Mouse (Mus musculus) MEL (cell line): Measurements from ENCODE around the gene Cnih2. TPM values are rescaled to one million over a fixed set of nuclear protein-coding genes. Genes with fewer than 3 reads are reported as not detected.
A peak's percentile ranks its signal among the peaks of the same experiment; 100 is the strongest.

Source experiments
- DNase-seq: peaks from one replicate; pipeline ENCODE4 v3.0.0; 2011; ENCODE audit warnings: low read depth, low spot score
- H3K27ac ChIP-seq: 2 replicates; pipeline ENCODE4 v1.5.1; 2012; ENCODE audit warnings: low read depth, mild to moderate bottlenecking, control low read depth, low read length, moderate library complexity; ENCODE audit not compliant: control insufficient read depth
- H3K27me3 ChIP-seq, 2 experiments: fragments of 150-350 bp in 1 of 2; sonication (generic) in 1 of 2; 2 replicates each; pipeline ENCODE4 v1.6.1; 2012; ENCODE audit warnings: low read length in 2 of 2, mild to moderate bottlenecking in 2 of 2, improper control_type of control experiment in 1 of 2, moderate library complexity in 1 of 2; ENCODE audit not compliant: insufficient read depth in 2 of 2, control insufficient read depth in 1 of 2
- H3K36me3 ChIP-seq, 2 experiments: 2 replicates each; pipeline ENCODE4 v1.6.1; 2012 to 2014; ENCODE audit warnings: low read length in 2 of 2, improper control_type of control experiment in 1 of 2, inconsistent platforms in 1 of 2, mild to moderate bottlenecking in 1 of 2; ENCODE audit not compliant: insufficient read depth in 2 of 2, control insufficient read depth in 1 of 2
- H3K4me1 ChIP-seq, 2 experiments: fragments of 150-350 bp in 1 of 2; sonication (generic) in 1 of 2; 2 replicates each; pipeline ENCODE4 v1.6.1; 2012; ENCODE audit warnings: low read length in 2 of 2, improper control_type of control experiment in 1 of 2, mild to moderate bottlenecking in 1 of 2; ENCODE audit not compliant: insufficient read depth in 2 of 2, control insufficient read depth in 1 of 2
- H3K4me3 ChIP-seq, 2 experiments: fragments of 150-350 bp in 1 of 2; sonication (generic) in 1 of 2; 2 replicates each; pipeline ENCODE4 v1.5.1; 2012; ENCODE audit warnings: low read depth in 2 of 2, low read length in 2 of 2, mild to moderate bottlenecking in 2 of 2, moderate library complexity in 2 of 2, control low read depth in 1 of 2, improper control_type of control experiment in 1 of 2; ENCODE audit not compliant: control insufficient read depth in 1 of 2, insufficient read depth in 1 of 2
- H3K79me2 ChIP-seq: 2 replicates; pipeline ENCODE4 v1.6.1; 2012; ENCODE audit warnings: mild to moderate bottlenecking, low read length, moderate library complexity; ENCODE audit not compliant: control insufficient read depth, poor library complexity, insufficient read depth
- H3K9ac ChIP-seq: 2 replicates; pipeline ENCODE4 v1.6.1; 2012; ENCODE audit warnings: low read depth, mild to moderate bottlenecking, control low read depth, low read length, moderate library complexity; ENCODE audit not compliant: control insufficient read depth, poor library complexity, severe bottlenecking
- H3K9me3 ChIP-seq: fragments of 150-350 bp; sonication (generic); replicated peaks from 2 replicates; pipeline ENCODE4 v1.6.1; 2012; ENCODE audit warnings: mild to moderate bottlenecking, low read length, improper control_type of control experiment, moderate library complexity; ENCODE audit not compliant: insufficient read depth
- CHD2 ChIP-seq: IDR thresholded peaks from 2 replicates; pipeline ENCODE4 v1.6.1; 2011; ENCODE audit warnings: low read length, improper control_type of control experiment
- CTCF ChIP-seq, 3 experiments: IDR thresholded peaks in 2 of 3; conservative IDR thresholded peaks in 1 of 3; 2 replicates each; pipeline ENCODE4 v1.5.1; 2011 to 2012; ENCODE audit warnings: low read length in 3 of 3, low read depth in 2 of 3, mild to moderate bottlenecking in 2 of 3, improper control_type of control experiment in 1 of 3, inconsistent platforms in 1 of 3, mixed read lengths in 1 of 3, moderate library complexity in 1 of 3; ENCODE audit not compliant: control insufficient read depth in 1 of 3, insufficient read depth in 1 of 3, poor library complexity in 1 of 3, severe bottlenecking in 1 of 3
- E2F4 ChIP-seq: IDR thresholded peaks from 2 replicates; pipeline ENCODE4 v1.6.1; 2011; ENCODE audit warnings: low read depth, low read length, improper control_type of control experiment, borderline replicate concordance
- ELF1 ChIP-seq: IDR thresholded peaks from 2 replicates; pipeline ENCODE4 v1.6.1; 2014; ENCODE audit warnings: low read depth, mild to moderate bottlenecking, inconsistent platforms, low read length, improper control_type of control experiment, moderate library complexity
- EP300 ChIP-seq, 2 experiments: IDR thresholded peaks; 2 replicates each; pipeline ENCODE4 v1.6.1; 2011; ENCODE audit warnings: improper control_type of control experiment in 2 of 2, low read length in 2 of 2, low read depth in 1 of 2, mild to moderate bottlenecking in 1 of 2
- GATA1 ChIP-seq: IDR thresholded peaks from 2 replicates; pipeline ENCODE4 v1.6.1; 2011; ENCODE audit warnings: low read depth, low read length, improper control_type of control experiment
- HCFC1 ChIP-seq: IDR thresholded peaks from 2 replicates; pipeline ENCODE4 v1.6.1; 2012; ENCODE audit warnings: low read depth, mild to moderate bottlenecking, inconsistent platforms, low read length, improper control_type of control experiment, moderate library complexity
- MAFK ChIP-seq: IDR thresholded peaks from 2 replicates; pipeline ENCODE4 v1.6.1; 2011; ENCODE audit warnings: low read depth, mild to moderate bottlenecking, low read length, improper control_type of control experiment, borderline replicate concordance
- MAZ ChIP-seq: IDR thresholded peaks from 2 replicates; pipeline ENCODE4 v1.6.1; 2012; ENCODE audit warnings: low read depth, mild to moderate bottlenecking, inconsistent platforms, low read length, improper control_type of control experiment
- MEF2A ChIP-seq: IDR thresholded peaks from 2 replicates; pipeline ENCODE4 v1.6.1; 2014; ENCODE audit warnings: low read depth, mild to moderate bottlenecking, inconsistent platforms, low read length, improper control_type of control experiment; ENCODE audit not compliant: poor library complexity, insufficient replicate concordance, severe bottlenecking; ENCODE audit errors: extremely low read depth
- MXI1 ChIP-seq: IDR thresholded peaks from 2 replicates; pipeline ENCODE4 v1.6.1; 2011; ENCODE audit warnings: mild to moderate bottlenecking, low read depth, low read length, improper control_type of control experiment
- MYB ChIP-seq: IDR thresholded peaks from 2 replicates; pipeline ENCODE4 v1.6.1; 2011; ENCODE audit warnings: mild to moderate bottlenecking, low read depth, low read length, improper control_type of control experiment
- MYC ChIP-seq: IDR thresholded peaks from 2 replicates; pipeline ENCODE4 v1.6.1; 2011; ENCODE audit warnings: low read depth, mild to moderate bottlenecking, low read length, improper control_type of control experiment, moderate library complexity
- NRF1 ChIP-seq: IDR thresholded peaks from 2 replicates; pipeline ENCODE4 v1.6.1; 2014; ENCODE audit warnings: low read depth, mild to moderate bottlenecking, inconsistent platforms, low read length, improper control_type of control experiment, moderate library complexity; ENCODE audit not compliant: poor library complexity, insufficient read depth, severe bottlenecking
- POLR2A ChIP-seq, 2 experiments: IDR thresholded peaks; 2 replicates each; pipeline ENCODE4 v1.6.1; 2011 to 2012; ENCODE audit warnings: low read length in 2 of 2, mild to moderate bottlenecking in 2 of 2, control low read depth in 1 of 2, improper control_type of control experiment in 1 of 2, low read depth in 1 of 2, moderate library complexity in 1 of 2; ENCODE audit not compliant: control insufficient read depth in 1 of 2, insufficient read depth in 1 of 2, poor library complexity in 1 of 2
- POLR2AphosphoS2 ChIP-seq: IDR thresholded peaks from 2 replicates; pipeline ENCODE4 v1.6.1; 2011; ENCODE audit warnings: low read length, improper control_type of control experiment
- POLR2AphosphoS5 ChIP-seq: IDR thresholded peaks from 2 replicates; pipeline ENCODE4 v1.6.1; 2012; ENCODE audit warnings: low read depth, borderline replicate concordance, mild to moderate bottlenecking, inconsistent platforms, low read length, moderate library complexity, mixed read lengths
- RAD21 ChIP-seq: IDR thresholded peaks from 2 replicates; pipeline ENCODE4 v1.6.1; 2011; ENCODE audit warnings: mild to moderate bottlenecking, low read depth, low read length, improper control_type of control experiment
- SIN3A ChIP-seq: IDR thresholded peaks from 2 replicates; pipeline ENCODE4 v1.6.1; 2012; ENCODE audit warnings: low read length, improper control_type of control experiment, inconsistent platforms
- SMC3 ChIP-seq: IDR thresholded peaks from 2 replicates; pipeline ENCODE4 v1.6.1; 2011; ENCODE audit warnings: low read depth, low read length, improper control_type of control experiment
- TAL1 ChIP-seq: IDR thresholded peaks from 2 replicates; pipeline ENCODE4 v1.6.1; 2012; ENCODE audit warnings: mild to moderate bottlenecking, inconsistent platforms, low read length, moderate library complexity, mixed read lengths
- TBP ChIP-seq: IDR thresholded peaks from 2 replicates; pipeline ENCODE4 v1.8.0; 2011; ENCODE audit warnings: low read depth, low read length, improper control_type of control experiment
- TCF12 ChIP-seq: IDR thresholded peaks from 2 replicates; pipeline ENCODE4 v1.6.1; 2014; ENCODE audit warnings: low read depth, mild to moderate bottlenecking, inconsistent platforms, low read length, improper control_type of control experiment, moderate library complexity
- UBTF ChIP-seq: IDR thresholded peaks from 2 replicates; pipeline ENCODE4 v1.6.1; 2012; ENCODE audit warnings: low read depth, mild to moderate bottlenecking, inconsistent platforms, low read length, improper control_type of control experiment, moderate library complexity, borderline replicate concordance; ENCODE audit not compliant: insufficient read depth
- ZNF384 ChIP-seq: IDR thresholded peaks from 2 replicates; pipeline ENCODE4 v1.6.1; 2012; ENCODE audit warnings: low read depth, mild to moderate bottlenecking, inconsistent platforms, low read length, improper control_type of control experiment
- polyA plus RNA-seq, 2 experiments: library from polyadenylated mRNA; stranded (reverse) in 1 of 2; unstranded in 1 of 2; fragments of >175 nt in 1 of 2; fragments of >200 nt in 1 of 2; gene quantifications; 2 replicates each; pipeline versions ENCODE4 v1.2.1 to v1.2.4; 2012; ENCODE audit warnings: low replicate concordance in 2 of 2, low read depth in 1 of 2; ENCODE audit not compliant: insufficient read length in 2 of 2, insufficient read depth in 1 of 2, missing spikeins in 1 of 2
- total RNA-seq: library from RNA; depleted of rRNA; stranded (reverse); fragments of 300-350 nt; gene quantifications from 2 replicates; pipeline ENCODE4 v1.2.3, GENCODE M21; 2012

Cnih2 gene
- total and polyA plus RNA-seq, 3 experiments = 1.0 to 2.7 TPM; not detected in 1

DNA sequence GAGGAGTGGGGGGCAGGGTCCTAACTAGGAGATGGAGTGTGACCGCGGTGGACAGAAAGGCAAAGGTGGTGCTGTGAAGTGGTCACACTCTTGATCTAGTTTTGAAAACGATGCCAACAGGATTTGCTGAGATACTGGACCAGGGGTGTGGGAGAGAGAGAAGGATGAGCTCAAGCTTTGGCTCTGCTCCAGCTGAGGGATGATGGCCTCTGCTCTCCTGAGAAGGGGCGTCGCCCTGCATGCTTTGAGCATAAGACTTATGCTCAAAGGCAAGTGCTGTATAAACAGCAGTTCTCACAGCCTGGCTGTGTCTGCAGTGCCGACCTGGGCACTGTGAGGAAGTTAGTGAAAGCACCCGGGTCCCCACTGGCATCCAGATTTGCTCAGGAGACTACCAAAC is 33.2 kb downstream of the Cnih2 start:
- no peak overlapping the region for H3K4me3 ChIP-seq
- H3K9ac ChIP-seq = no peak overlapping the region
- H3K79me2 ChIP-seq = no peaks in the 10 kb centered on the region; the same call in 1 of the 2 replicates
- H3K36me3 ChIP-seq = peaks cover 0 to 10% of the 10 kb centered on the region in 2 experiments; a peak in 1 of 4 replicates
- H3K9me3 ChIP-seq = no peaks in the 10 kb centered on the region
- H3K27me3 ChIP-seq = no peaks in the 10 kb centered on the region
- peak; percentile 66 for DNase-seq
- no peak overlapping the region for H3K27ac ChIP-seq
- H3K4me1 ChIP-seq = peaks cover 0 to 31% of the 10 kb centered on the region in 2 experiments; a peak in 3 of 4 replicates
- TF ChIP-seq MEF2A (no peak), MAZ (no peak), SIN3A (no peak), ZNF384 (no peak), CTCF (IDR thresholded peaks at IDR 0.05 in 2 of 3, conservative IDR thresholded peaks at IDR 0.05 in 1 of 3; ENCODE audit: control insufficient read depth in 1 of 3, insufficient read depth in 1 of 3, low read depth in 2 of 3, low read length in 3 of 3, poor library complexity in 1 of 3, severe bottlenecking in 1 of 3) (no peak), EP300 (IDR thresholded peaks at IDR 0.05; ENCODE audit: low read depth in 1 of 2, low read length in 2 of 2) (no peak), MYB (no peak), CHD2 (no peak), E2F4 (no peak), MAFK (no peak), TCF12 (no peak), TBP (no peak)

DNA sequence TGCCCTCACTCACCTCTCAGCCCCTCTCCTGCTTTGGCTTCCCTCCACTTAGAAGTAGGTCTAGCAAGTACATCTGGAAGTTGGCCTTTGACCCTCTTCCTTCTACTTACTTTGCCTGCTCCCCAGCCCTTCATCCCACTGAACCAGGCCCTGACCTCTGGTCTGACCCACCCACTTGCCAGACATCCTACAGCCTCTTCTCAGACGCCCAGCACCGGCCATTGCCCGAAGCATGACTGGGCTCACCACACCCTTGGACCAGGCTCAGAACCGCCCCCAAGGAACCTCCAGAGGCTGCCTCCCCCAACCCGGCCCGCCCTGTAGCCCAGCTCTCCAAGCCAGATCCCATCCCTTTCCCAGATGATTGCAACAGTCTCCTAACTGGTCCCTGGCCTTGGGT is 35.9 kb downstream of the Cnih2 start:
- peaks cover 0 to 37% of the 10 kb centered on the region in 2 experiments; a peak in 3 of 4 replicates for H3K4me1 ChIP-seq

DNA sequence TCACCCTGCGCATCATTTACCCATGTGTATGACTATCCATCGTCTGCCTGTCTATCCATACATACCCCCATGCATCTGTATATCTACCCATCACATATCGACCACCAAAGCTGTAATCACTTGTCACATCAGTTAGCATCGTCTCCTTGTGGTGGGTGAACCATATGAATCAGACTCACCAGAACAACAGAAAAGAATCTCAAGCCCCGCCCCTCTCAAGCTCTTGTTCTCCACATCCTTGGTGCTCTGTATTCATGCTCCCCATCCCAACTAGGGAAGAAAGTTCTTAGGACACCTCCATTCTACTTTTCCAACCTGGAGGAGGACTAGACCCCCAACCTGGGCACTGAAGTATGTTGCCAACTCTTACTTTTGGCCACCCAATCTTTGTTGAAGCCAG is 36.3 kb downstream of the Cnih2 start:
- no peak for DNase-seq
- peaks cover 0 to 15% of the 10 kb centered on the region in 2 experiments; a peak in 1 of 4 replicates for H3K36me3 ChIP-seq
- TF ChIP-seq ZNF384 (no peak), MYB (no peak), UBTF (no peak), TBP (no peak), HCFC1 (no peak), POLR2AphosphoS2 (no peak), SMC3 (no peak), MXI1 (no peak), MYC (no peak), GATA1 (no peak), ELF1 (no peak), MEF2A (no peak), NRF1 (no peak), RAD21 (no peak), MAFK (no peak), TAL1 (no peak), POLR2A (IDR thresholded peaks at IDR 0.05; ENCODE audit: control insufficient read depth in 1 of 2, insufficient read depth in 1 of 2, low read depth in 1 of 2, low read length in 2 of 2, poor library complexity in 1 of 2) (no peak)
- TF ChIP-seq, all 39 proteins: peak for 0
- H3K4me3 ChIP-seq = no peak overlapping the region
- H3K79me2 ChIP-seq = no peaks in the 10 kb centered on the region
- H3K4me1 ChIP-seq = peaks cover 0 to 37% of the 10 kb centered on the region in 2 experiments; a peak in 3 of 4 replicates
- no peak overlapping the region for H3K9ac ChIP-seq
- no peaks in the 10 kb centered on the region for H3K9me3 ChIP-seq
- no peak overlapping the region for H3K27ac ChIP-seq
- H3K27me3 ChIP-seq = no peaks in the 10 kb centered on the region

More for the DNA sequence above, 35.9 kb downstream of the Cnih2 start:
- H3K27ac ChIP-seq = no peak overlapping the region
- no peaks in the 10 kb centered on the region for H3K9me3 ChIP-seq
- no peaks in the 10 kb centered on the region for H3K79me2 ChIP-seq
- peaks cover 0 to 15% of the 10 kb centered on the region in 2 experiments; a peak in 1 of 4 replicates for H3K36me3 ChIP-seq
- no peak overlapping the region for H3K9ac ChIP-seq
- H3K4me3 ChIP-seq = no peak overlapping the region
- TF ChIP-seq MAFK = no peak
- TF ChIP-seq POLR2AphosphoS5 = no peak
- TF ChIP-seq EP300 (IDR thresholded peaks at IDR 0.05; ENCODE audit: low read depth in 1 of 2, low read length in 2 of 2) = no peak
- TF ChIP-seq, all 39 proteins: peak for 0
- no peak for DNase-seq
- no peaks in the 10 kb centered on the region for H3K27me3 ChIP-seq
